Mouse (Mus musculus) kidney, adult 2 months (tissue): ENCODE data around the gene Cyp2j13. TPM values are rescaled to one million over a fixed set of nuclear protein-coding genes. Genes with fewer than 3 reads are reported as not detected.
"Not testable (repeated sequence)": the region's sequence is repeated elsewhere in the genome, so short reads cannot be mapped to it uniquely, and the experiment has no call there.

Experiments used
- DNase-seq: peaks from one replicate; pipeline ENCODE4 v3.0.0; 2021
- H3K27ac ChIP-seq: fragments of 200-500 bp; 2 replicates; pipeline ENCODE4 v1.5.1; 2012; ENCODE audit warnings: low read depth, low read length, control low read depth, inconsistent platforms; ENCODE audit not compliant: insufficient read depth
- H3K27me3 ChIP-seq: fragments of 200-500 bp; replicated peaks from 2 replicates; pipeline ENCODE4 v1.6.1; 2012; ENCODE audit warnings: mild to moderate bottlenecking, moderate library complexity, low read length, inconsistent platforms; ENCODE audit not compliant: control insufficient read depth, insufficient read depth
- H3K36me3 ChIP-seq: fragments of 200-500 bp; 2 replicates; pipeline ENCODE4 v1.6.1; 2012; ENCODE audit warnings: mild to moderate bottlenecking, moderate library complexity, low read length, inconsistent platforms; ENCODE audit not compliant: control insufficient read depth, insufficient read depth
- H3K4me1 ChIP-seq: fragments of 200-500 bp; 2 replicates; pipeline ENCODE4 v1.6.1; 2011; ENCODE audit warnings: low read length; ENCODE audit not compliant: control insufficient read depth, insufficient read depth
- H3K4me3 ChIP-seq: fragments of 200-500 bp; 2 replicates; pipeline ENCODE4 v1.5.1; 2011; ENCODE audit warnings: mild to moderate bottlenecking, low read depth, low read length, control low read depth; ENCODE audit not compliant: insufficient read depth
- CTCF ChIP-seq: fragments of 200-500 bp; conservative IDR thresholded peaks from 2 replicates; pipeline ENCODE4 v1.5.1; 2011; ENCODE audit warnings: low read depth, mild to moderate bottlenecking, control low read depth, low read length, moderate library complexity, mixed read lengths; ENCODE audit not compliant: insufficient read depth, insufficient read length
- POLR2A ChIP-seq: fragments of 200-500 bp; IDR thresholded peaks from one replicate; pipeline ENCODE4 v1.6.1; 2011; ENCODE audit warnings: low read depth, low read length, control low read depth
- WGBS: fragments of 180-500 bp; shearing (Covaris S2); methylation state at CpG from one replicate; pipeline ENCODE4 v1.1.7; 2018; 5-methylcytosine and 5-hydroxymethylcytosine counted together
- polyA plus RNA-seq: library from polyadenylated mRNA; depleted of rRNA; stranded (reverse); fragments of >200 nt; gene quantifications from 2 replicates; pipeline ENCODE4 v1.2.3, GENCODE M21; 2012; rRNA removed

The Cyp2j13 gene
- polyA plus RNA-seq, 1 experiment = 0.45 TPM

DNA sequence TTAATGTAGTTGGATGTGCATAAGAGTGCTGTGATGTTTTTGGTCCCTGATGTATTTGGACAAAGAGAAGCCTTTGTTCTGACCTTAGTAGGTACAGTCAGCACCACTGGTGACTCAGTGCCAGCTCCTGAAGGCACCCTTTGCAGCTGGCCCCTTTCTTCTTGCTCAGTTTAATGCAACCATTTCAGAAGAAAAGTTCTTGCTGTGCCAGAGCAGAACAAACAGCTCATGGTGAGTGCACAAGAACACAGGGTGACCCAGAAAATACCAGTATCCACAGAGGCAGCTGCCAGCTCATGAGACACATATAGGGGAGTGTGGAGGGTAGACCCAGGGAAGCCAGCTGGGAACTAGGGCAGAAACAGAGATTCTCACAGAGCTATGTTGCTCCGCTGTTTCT lies 48.9 kb downstream of the Cyp2j13 start:
- Histone ChIP-seq H3K27ac (no peak overlapping the region), H3K4me1 (no peaks in the 10 kb centered on the region), H3K4me3 (no peak overlapping the region), H3K27me3 (no peaks in the 10 kb centered on the region), H3K36me3 (no peaks in the 10 kb centered on the region)
- TF ChIP-seq POLR2A = no peak
- TF ChIP-seq CTCF = no peak
- WGBS = 97% methylated on average over 1 of the region's 1 CpGs
- no peak for DNase-seq

DNA sequence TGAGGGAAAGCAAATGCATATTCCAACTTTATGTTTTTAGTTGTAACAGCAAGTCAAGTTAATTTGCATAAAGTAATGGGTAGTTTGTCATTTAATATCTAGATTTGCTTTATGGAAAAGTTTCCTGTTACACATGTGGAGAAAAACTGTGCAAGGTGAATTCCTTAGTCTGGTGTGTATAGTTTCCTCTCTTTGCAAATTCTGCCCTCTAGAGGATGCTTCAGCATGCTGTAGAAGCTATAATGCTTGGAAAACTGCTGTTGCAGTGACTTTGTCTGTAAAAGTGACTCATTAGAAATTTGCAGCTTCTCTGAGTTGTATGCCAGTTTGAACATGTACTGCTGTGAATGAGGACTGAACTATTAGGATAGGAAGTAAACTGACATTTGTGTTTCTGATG lies 54.5 kb downstream of the Cyp2j13 start:
- TF ChIP-seq CTCF = no peak
- no peak for TF ChIP-seq POLR2A
- no peaks in the 10 kb centered on the region for H3K4me1 ChIP-seq
- no peaks in the 10 kb centered on the region for H3K27me3 ChIP-seq
- H3K27ac ChIP-seq = no peak overlapping the region
- no peak overlapping the region for H3K4me3 ChIP-seq
- H3K36me3 ChIP-seq = peaks cover 2% of the 10 kb centered on the region; the same call in 1 of the 2 replicates
- DNase-seq = peak; percentile 17

DNA sequence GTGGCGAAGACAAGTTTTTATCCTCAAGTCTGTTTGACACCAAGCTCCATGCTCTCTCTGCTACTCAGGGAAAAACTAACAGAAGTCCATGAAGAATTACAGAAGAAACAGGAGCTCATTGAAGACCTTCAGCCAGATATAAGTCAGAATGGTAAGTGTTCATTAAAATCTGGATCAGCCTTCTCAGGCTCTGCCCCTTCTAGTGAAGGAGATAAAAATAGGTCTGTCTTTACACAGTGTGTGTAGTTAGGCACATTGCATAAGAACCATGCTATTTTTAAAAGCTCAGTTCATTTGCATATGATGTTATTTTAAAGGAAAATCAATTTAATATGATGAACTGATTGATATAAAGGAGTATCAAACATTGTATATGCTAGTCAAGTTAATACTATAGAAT lies 60.5 kb downstream of the Cyp2j13 start:
- Histone ChIP-seq H3K36me3 (peaks cover 2% of the 10 kb centered on the region; the same call in 1 of the 2 replicates), H3K4me3 (no peak overlapping the region), H3K27ac (no peak overlapping the region), H3K27me3 (no peaks in the 10 kb centered on the region), H3K4me1 (no peaks in the 10 kb centered on the region)
- TF ChIP-seq CTCF = no peak
- no peak for TF ChIP-seq POLR2A
- no peak for DNase-seq
- WGBS = 100% methylated on average over 1 of the region's 1 CpGs

DNA sequence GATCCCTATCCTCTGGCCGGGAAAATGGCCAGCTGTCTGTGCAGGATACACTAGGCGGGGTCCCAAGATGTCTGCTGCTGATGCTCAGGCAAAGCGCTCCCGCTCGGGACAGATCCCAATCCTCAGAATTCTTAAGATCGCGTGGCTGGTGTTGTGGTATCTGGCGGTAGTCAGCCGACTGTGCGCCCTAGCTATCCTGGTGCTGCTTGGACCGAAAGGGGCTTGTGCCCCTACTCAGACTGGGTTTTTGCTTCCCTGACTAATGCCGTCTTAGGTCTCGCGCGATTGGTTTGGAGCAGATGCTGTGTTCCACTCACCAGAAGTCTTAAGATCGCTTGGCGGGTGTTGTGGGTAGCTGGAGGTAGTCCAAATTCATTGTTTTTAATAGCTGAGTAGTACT lies 95.1 kb downstream of the Cyp2j13 start:
- H3K4me3 ChIP-seq, H3K4me1 ChIP-seq, H3K36me3 ChIP-seq, H3K27me3 ChIP-seq, H3K27ac ChIP-seq, DNase-seq: not testable (repeated sequence)
- WGBS = 95% methylated on average over 17 of the region's 17 CpGs

Other genes starting within 250 kb of the Cyp2j13 start
- gene Hook1, start 110.3 kb downstream of the Cyp2j13 start, polyA plus RNA-seq = 7.6 and 10.2 TPM in 2 replicates
- gene Cyp2j12, start 63.6 kb upstream of the Cyp2j13 start, polyA plus RNA-seq = not detected in 2 replicates
- gene Cyp2j7, start 159.1 kb upstream of the Cyp2j13 start, polyA plus RNA-seq = 0.64 and 0.91 TPM in 2 replicates